Mouse (Mus musculus) midbrain, embryonic 14.5 days (tissue): ENCODE measurements around the gene Gm42372. TPM values are rescaled to one million over a fixed set of nuclear protein-coding genes. Genes with fewer than 3 reads are reported as not detected.
"Not testable (repeated sequence)": the region's sequence is repeated elsewhere in the genome, so short reads cannot be mapped to it uniquely, and the experiment has no call there.

Experiments
- ATAC-seq: fragments of 200-750 bp; cut with Nextera tagmentation; 2 replicates; pipeline ENCODE4 v1.8.0; 2017; ENCODE audit warnings: moderate number of reproducible peaks, moderate library complexity; ENCODE audit not compliant: low FRiP score, low TSS enrichment
- DNase-seq: peaks from one replicate; pipeline ENCODE4 v3.0.0-alpha.2; 2015
- H3K27ac ChIP-seq: fragments of 300-500 bp; sonication (generic); replicated peaks from 2 replicates; pipeline ENCODE4 v1.5.1; 2014; ENCODE audit warnings: mild to moderate bottlenecking, low read depth, low read length, moderate library complexity
- H3K27me3 ChIP-seq: fragments of 300-500 bp; sonication (generic); 2 replicates; pipeline ENCODE4 v1.6.1; 2014; ENCODE audit warnings: low read length, control low read depth, mixed read lengths; ENCODE audit not compliant: control insufficient read depth, insufficient read depth
- H3K36me3 ChIP-seq: fragments of 300-500 bp; sonication (generic); 2 replicates; pipeline ENCODE4 v1.6.1; 2014; ENCODE audit warnings: low read length, control low read depth; ENCODE audit not compliant: control insufficient read depth, insufficient read depth
- H3K4me1 ChIP-seq: fragments of 300-500 bp; sonication (generic); 2 replicates; pipeline ENCODE4 v1.6.1; 2014; ENCODE audit warnings: mild to moderate bottlenecking, antibody characterized with exemption, low read length, control low read depth; ENCODE audit not compliant: control insufficient read depth, insufficient read depth
- H3K4me2 ChIP-seq: fragments of 300-500 bp; sonication (generic); 2 replicates; pipeline ENCODE4 v1.6.1; 2014; ENCODE audit warnings: mild to moderate bottlenecking, low read length, moderate library complexity
- H3K4me3 ChIP-seq: fragments of 300-500 bp; sonication (generic); replicated peaks from 2 replicates; pipeline ENCODE4 v1.5.1; 2014; ENCODE audit warnings: low read depth, low read length
- H3K9ac ChIP-seq: fragments of 300-500 bp; sonication (generic); replicated peaks from 2 replicates; pipeline ENCODE4 v1.6.1; 2014; ENCODE audit warnings: mild to moderate bottlenecking, low read length, moderate library complexity
- H3K9me3 ChIP-seq: fragments of 300-500 bp; sonication (generic); 2 replicates; pipeline ENCODE4 v1.6.1; 2016; ENCODE audit warnings: low read length, control low read depth, mixed read lengths; ENCODE audit not compliant: control insufficient read depth
- WGBS: fragments of 180-500 bp; shearing (Covaris S2); extraction: QIAGEN DNeasy Blood & Tissue Kit; methylation state at CpG from one replicate; pipeline ENCODE4 v1.1.7; 2014; 5-methylcytosine and 5-hydroxymethylcytosine counted together
- polyA plus RNA-seq: library from polyadenylated mRNA; unstranded; fragments of >200 nt; fragmentation: Nextera tagmentation; extraction: Ambion mirVana; gene quantifications from 2 replicates; pipeline ENCODE4 v1.2.1, GENCODE M21; 2014

The Gm42372 gene
- polyA plus RNA-seq, 1 experiment from 2014 or later: 6.4 TPM

- no peak for ATAC-seq
- Histone ChIP-seq H3K4me1 (peaks cover 70% of the 10 kb centered on the region), H3K9me3 (no peaks in the 10 kb centered on the region), H3K27ac (peak overlapping the region; percentile 97), H3K27me3 (no peaks in the 10 kb centered on the region), H3K4me2 (peak overlapping the region; percentile 96), H3K4me3 (peak overlapping the region; percentile 80), H3K9ac (peak overlapping the region; percentile 94), H3K36me3 (peaks cover 11% of the 10 kb centered on the region)
- 1% methylated on average over 53 of the region's 53 CpGs for WGBS
- DNase-seq: peak; percentile 64
Measured at GRCm38 (mm10) chr7:16946441-16947348, 36.2 kb upstream of the Gm42372 start.

- Histone ChIP-seq H3K9me3 (no peaks in the 10 kb centered on the region), H3K36me3 (peaks cover 11% of the 10 kb centered on the region), H3K4me1 (peaks cover 65% of the 10 kb centered on the region), H3K4me3 (peak overlapping the region; percentile 80), H3K27ac (peak overlapping the region; percentile 97), H3K9ac (peak overlapping the region; percentile 94), H3K4me2 (peak overlapping the region; percentile 96), H3K27me3 (no peaks in the 10 kb centered on the region)
- no peak for ATAC-seq
- 13% methylated on average over 22 of the region's 22 CpGs for WGBS
- DNase-seq: peak; percentile 46
Measured at GRCm38 (mm10) chr7:16947349-16947895, 35.5 kb upstream of the Gm42372 start.

GRCm38 (mm10) chr7:16947959-16948361, 34.9 kb upstream of the Gm42372 start:
- H3K9me3 ChIP-seq: no peaks in the 10 kb centered on the region
- peaks cover 60% of the 10 kb centered on the region for H3K4me1 ChIP-seq
- WGBS: 6% methylated on average over 4 of the region's 4 CpGs
- peak overlapping the region; percentile 96 for H3K4me2 ChIP-seq
- no peaks in the 10 kb centered on the region for H3K27me3 ChIP-seq
- peak overlapping the region; percentile 97 for H3K27ac ChIP-seq
- DNase-seq: peak; percentile 71
- H3K4me3 ChIP-seq: peak overlapping the region; percentile 80
- no peak for ATAC-seq
- H3K9ac ChIP-seq: peak overlapping the region; percentile 94
- peaks cover 11% of the 10 kb centered on the region for H3K36me3 ChIP-seq

GRCm38 (mm10) chr7:16948923-16949458, 33.9 kb upstream of the Gm42372 start:
- no peaks in the 10 kb centered on the region for H3K9me3 ChIP-seq
- H3K27ac ChIP-seq: peak overlapping the region; percentile 97
- H3K9ac ChIP-seq: peak overlapping the region; percentile 94
- peaks cover 49% of the 10 kb centered on the region for H3K4me1 ChIP-seq
- H3K4me3 ChIP-seq: peak overlapping the region; percentile 80
- H3K36me3 ChIP-seq: peaks cover 11% of the 10 kb centered on the region
- WGBS: 51% methylated on average over 8 of the region's 8 CpGs
- DNase-seq (peak; percentile 34), ATAC-seq (no peak)
- H3K27me3 ChIP-seq: no peaks in the 10 kb centered on the region
- H3K4me2 ChIP-seq: peak overlapping the region; percentile 96

DNA sequence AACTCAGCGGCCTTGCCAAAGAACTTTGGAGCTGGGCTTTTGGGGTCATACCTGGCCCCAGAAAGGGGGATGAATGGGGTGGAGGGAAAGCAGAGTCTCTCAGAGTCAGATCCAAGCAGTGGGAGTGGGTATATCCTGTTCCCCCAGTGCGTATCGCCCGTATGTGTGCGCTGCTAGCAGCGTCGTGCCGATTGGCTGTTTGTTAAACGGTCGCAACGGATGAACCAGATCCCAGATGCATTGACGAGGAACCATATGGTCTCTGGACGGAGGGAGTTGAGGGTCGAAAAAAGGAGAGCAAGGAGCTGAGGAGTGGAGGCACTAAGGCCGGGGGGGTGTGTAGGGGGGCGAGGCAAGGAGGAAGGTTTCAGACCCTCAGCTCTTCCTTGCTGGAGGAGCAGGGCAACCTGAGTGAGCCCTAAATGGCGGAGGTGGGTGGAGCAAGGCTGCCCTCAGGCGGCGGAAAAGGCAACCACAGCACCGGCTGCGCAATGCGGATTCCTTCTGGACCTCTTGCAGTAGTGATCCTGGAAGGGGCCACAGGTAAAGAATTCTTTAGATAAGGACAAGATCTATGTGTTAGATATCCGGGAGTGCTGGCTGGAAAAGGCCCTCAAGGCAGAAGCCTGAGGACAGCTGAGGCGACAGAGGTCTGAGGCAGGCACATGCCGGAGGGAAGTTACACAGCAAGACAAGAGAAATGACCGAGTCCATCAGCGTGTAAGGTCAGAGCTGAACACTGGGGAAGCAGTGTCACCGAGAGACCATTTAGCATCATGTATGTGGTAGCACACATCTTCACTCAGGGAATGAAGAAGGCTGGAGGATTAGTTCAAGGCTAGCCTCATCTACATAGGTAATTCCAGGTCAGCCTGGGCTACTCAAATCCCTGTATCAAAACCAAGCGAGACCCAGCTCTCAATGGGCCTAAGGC, 32.7 kb upstream of the Gm42372 start:
- H3K4me1 ChIP-seq: peaks cover 46% of the 10 kb centered on the region
- peak; percentile 65 for ATAC-seq
- peak overlapping the region; percentile 80 for H3K4me3 ChIP-seq
- H3K9me3 ChIP-seq: no peaks in the 10 kb centered on the region
- peak overlapping the region; percentile 96 for H3K4me2 ChIP-seq
- 11% methylated on average over 29 of the region's 29 CpGs for WGBS
- peak; percentile 91 for DNase-seq
- H3K36me3 ChIP-seq: peaks cover 11% of the 10 kb centered on the region
- peak overlapping the region; percentile 42; the same call in 1 of the 2 replicates for H3K9ac ChIP-seq
- peak overlapping the region; percentile 75 for H3K27ac ChIP-seq
- no peaks in the 10 kb centered on the region for H3K27me3 ChIP-seq

- H3K4me3 ChIP-seq: no peak overlapping the region
- H3K4me1 ChIP-seq: peaks cover 37% of the 10 kb centered on the region
- H3K36me3 ChIP-seq: peaks cover 11% of the 10 kb centered on the region
- ATAC-seq: peak; percentile 57; the same call in 1 of the 2 replicates
- no peak overlapping the region for H3K9ac ChIP-seq
- WGBS: 30% methylated on average over 18 of the region's 18 CpGs
- no peaks in the 10 kb centered on the region for H3K9me3 ChIP-seq
- no peaks in the 10 kb centered on the region for H3K27me3 ChIP-seq
- no peak overlapping the region for H3K4me2 ChIP-seq
- H3K27ac ChIP-seq: peak overlapping the region; percentile 75; the same call in 1 of the 2 replicates
- DNase-seq: peak; percentile 90
Measured at GRCm38 (mm10) chr7:16950861-16951635, 31.8 kb upstream of the Gm42372 start.

- DNase-seq, H3K9ac ChIP-seq, H3K27ac ChIP-seq, ATAC-seq, H3K9me3 ChIP-seq, H3K4me3 ChIP-seq, H3K27me3 ChIP-seq, H3K4me2 ChIP-seq, H3K36me3 ChIP-seq: not testable (repeated sequence)
- WGBS: 72% methylated on average over 2 of the region's 2 CpGs
- H3K4me1 ChIP-seq: peaks cover 41% of the 10 kb centered on the region
Measured at GRCm38 (mm10) chr7:16953776-16954175, 29.1 kb upstream of the Gm42372 start.
